Mouse (Mus musculus) left cerebral cortex, postnatal 36 days (tissue): Measurements from ENCODE around the gene Zmat3. TPM values are rescaled to one million over a fixed set of nuclear protein-coding genes. Genes with fewer than 3 reads are reported as not detected.
A peak's percentile ranks its signal among the peaks of the same experiment; 100 is the strongest.

Experiments
- DNase-seq, 2 experiments: peaks; one replicate each; pipeline ENCODE4 v3.0.0; 2021 to 2022; ENCODE audit warnings: low spot score in 2 of 2, mixed read lengths in 1 of 2
- intact Hi-C: fragments of 180-260 bp; cut with DNase I; formaldehyde crosslinking; loops from one replicate; pipeline ENCODE4 v1.15.1; 2025
- total RNA-seq, 2 experiments: library from RNA; stranded (reverse); gene quantifications; 2 replicates each; pipeline ENCODE4 v1.2.3; 2021

The Zmat3 gene
- total RNA-seq, 2 experiments from 2014 or later = 84.1 to 91.3 TPM

DNA sequence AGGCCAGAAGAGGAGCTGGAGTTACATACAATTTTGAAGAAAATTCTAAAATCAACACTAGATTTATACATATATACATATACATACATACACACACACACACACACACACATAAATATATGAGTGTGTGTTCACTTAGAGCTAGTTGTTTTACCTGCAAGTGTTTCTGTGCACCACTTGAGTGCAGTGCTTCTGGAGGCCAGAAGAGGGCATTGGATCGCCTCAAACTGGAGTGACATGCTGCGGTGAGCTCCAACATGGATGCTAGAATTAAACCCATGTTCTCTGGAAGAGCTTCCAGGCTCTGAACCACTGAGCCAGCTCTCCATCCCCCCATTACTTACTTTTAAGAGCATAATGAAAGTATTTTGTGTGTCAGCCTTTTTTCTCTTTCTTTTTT lies 14.1 kb upstream of the Zmat3 start:
- intact Hi-C loops = no loop called here

DNA sequence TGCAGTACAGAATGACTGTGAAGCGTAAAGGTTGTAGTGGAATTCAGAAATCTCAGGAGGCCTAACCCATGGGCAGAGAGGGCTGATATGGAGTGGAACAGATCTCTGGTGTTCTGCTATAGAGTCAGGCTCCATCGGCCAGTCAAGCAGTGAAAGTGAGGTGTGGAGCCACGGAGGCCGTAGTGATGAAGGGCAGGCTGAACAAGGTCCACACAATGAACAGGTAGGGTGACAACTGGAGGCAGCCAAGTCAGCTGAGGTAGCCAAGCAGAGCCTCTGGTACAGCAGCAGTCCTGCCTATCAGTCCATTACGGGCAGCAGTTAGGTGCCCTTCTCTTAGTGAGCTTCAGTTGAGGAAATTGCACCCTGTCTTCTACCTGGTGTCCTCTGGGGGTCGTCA lies 7.4 kb upstream of the Zmat3 start:
- intact Hi-C loops = no loop called here

More for the DNA sequence above, 14.1 kb upstream of the Zmat3 start:
- no peak for DNase-seq

DNA sequence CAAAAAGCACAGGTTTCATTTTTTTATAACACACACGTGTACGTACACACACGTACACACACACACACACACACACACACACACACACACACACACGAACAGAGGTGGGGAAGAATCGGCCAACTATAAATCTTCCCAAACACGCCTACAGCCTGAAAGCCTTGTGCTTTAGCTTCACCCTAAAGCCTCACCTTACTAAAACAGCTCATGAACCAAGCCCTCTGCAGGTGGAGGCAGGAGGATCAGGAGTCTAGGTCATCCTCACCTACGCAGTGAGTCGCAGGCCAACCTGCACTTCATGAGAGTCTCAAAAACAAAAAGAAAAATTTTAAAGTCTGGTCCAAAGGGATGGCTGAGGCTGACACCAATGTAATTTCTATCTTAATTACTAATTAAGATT lies 6.7 kb upstream of the Zmat3 start:
- no peak for DNase-seq
- intact Hi-C loops = no loop called here

More for the DNA sequence above, 7.4 kb upstream of the Zmat3 start:
- DNase-seq = no peak

DNA sequence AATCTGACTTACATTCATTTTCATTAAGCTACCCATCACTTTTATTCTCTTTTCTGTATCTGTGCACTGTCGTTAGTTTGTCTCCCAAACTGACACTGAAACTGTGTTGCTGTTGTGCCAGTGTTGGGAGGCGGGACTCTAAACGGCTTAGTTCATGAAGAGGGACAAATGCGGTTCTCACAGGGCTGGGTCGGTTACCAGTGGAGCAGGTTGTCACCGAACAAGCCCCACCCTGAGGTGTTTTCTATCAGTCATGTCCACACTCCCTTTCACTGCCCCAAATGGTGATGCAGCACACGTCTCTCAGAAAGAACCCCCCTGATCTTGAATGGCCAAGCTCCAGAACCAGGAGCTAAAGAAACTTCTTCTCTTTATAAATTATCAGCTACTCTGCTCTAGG lies 6.1 kb upstream of the Zmat3 start:
- intact Hi-C loops = no loop called here

DNA sequence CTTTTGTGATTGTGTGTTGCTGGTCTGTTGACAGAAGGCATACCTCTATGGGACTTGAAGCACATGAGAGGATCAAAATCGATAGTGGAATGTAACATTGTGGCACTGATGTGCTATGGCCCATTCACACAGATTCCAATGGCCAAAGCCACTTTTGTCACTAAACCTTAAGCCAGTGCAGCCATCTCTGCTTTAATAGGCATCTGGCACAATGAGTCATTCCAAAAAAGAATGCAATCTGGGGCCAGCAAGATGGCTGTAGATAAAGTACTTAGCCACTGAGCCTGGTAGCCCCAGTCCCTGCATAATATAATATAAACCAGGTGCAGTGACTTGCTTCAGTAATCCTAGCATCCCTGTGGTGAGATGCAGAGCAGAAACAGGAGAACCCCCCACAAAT lies 1.7 kb upstream of the Zmat3 start:
- DNase-seq = no peak
- intact Hi-C loops = no loop called here

More for the DNA sequence above, 6.1 kb upstream of the Zmat3 start:
- DNase-seq = no peak

DNA sequence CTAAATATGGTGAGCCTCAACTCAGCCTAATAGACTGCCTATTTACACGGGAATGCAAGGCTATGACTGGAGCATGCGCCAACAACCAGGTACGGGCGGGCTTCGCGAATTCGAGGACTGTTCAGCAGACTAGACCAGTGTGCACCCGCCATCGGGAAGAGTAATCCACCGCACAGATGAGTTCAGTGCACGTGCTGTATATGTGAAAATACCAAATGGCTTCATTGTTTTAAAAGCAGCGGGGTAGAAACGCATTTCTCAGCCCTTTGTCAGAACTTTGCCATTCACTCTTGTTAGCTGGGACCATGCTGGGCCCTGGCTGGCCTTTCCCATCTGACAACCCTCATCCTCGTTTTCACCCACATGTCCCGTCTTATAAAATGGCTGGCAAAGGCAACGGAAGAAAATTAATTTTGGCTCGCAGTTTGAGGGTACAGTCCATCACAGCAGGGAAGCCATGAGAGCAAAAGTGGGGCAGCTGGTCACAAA lies 476 bp upstream of the Zmat3 start:
- DNase-seq = no peak
- intact Hi-C loops = no loop called here

DNA sequence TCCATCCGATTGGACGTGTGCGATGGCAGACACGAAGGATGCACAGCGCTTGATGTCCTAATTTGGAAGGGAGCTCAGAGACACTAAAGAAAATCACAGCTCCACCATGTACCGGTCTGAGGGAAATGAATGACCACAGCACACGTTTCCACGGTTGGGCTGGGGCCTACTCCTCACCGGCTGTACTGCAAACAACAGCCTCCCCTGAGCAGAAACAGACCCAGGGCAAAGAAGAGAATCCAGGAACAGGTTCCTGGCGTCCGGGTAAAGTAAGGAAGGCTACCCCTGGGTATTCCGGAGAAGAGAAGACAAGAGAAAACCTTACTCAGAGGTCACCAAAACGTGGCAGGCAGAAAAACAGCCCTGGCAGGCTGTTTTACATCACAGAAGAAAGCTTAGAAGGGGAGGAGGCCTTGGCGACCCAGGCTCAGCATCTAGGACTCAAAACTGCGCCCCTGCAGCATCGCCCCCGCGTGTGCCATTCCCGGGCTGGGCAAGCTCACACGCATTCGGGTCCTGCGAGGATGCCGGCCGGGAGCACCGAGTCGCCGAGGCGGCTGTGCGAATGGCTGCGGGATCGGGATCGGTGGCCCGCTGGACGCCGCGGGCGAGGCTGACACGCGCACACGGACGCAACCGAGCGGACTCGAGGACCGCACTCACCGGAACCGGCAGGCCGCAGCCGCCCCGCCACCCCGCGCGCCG lies 821 bp downstream of the Zmat3 start:
- intact Hi-C loops = loop anchor here (1.0 kb wide), 1 partner anchor 31 kb away; no protein-coding TSS in a partner anchor
- no peak for DNase-seq

DNA sequence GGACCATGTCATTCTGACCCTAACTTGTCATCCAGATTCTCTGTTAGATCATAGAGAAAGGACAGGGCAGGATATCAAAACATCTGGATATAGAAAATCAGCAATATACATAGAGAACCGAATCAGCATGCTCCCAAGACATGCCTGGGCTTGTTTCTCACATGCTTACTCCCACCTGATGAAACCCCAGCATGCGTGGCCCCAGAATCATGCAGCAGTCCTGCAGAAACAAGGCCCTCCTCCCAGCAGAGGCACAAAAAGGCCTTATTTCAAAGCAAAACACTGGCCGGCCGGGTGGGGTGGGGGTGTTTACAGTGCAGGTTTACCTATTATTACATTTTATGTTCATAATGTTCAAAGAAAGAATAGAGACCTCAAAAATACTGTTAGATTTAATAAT lies 1.6 kb downstream of the Zmat3 start:
- no peak for DNase-seq
- intact Hi-C loops = no loop called here

DNA sequence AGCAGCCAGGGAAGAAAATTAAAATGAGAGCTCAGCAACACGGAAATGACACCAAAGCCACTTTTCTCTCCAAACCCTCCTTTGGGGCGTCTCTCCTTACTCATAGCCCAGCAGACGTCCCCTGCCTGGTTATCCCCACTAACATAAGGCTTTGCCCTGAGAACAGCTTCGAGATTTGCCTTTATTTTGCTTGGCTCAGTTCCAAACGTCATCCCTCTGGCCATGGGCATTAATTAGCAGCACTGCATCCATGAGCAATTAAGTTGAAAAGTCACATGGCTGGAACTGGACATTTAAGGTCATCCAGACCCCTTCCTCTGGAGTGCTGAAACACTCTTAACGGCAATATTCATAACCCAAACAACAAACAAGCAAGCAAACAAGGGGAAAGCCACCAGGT lies 4.6 kb downstream of the Zmat3 start:
- no peak for DNase-seq
- intact Hi-C loops = no loop called here

DNA sequence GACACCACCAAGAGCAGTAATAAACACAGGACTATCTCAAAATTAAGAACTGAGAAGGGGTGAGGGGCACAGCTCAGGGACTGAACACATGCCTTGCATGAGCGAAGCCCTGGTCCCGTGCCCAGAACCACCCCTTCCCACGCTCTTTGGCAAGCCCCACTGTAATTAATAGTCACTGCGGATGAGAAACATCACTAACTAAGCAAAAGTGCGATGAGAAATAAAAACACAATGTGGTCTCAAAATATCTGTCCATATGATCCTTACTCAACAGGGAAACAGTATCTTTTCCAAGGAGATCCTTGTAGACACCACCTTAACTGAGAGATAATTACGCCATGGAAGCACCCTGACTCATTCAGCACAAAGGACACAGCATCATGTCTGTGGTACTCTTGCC lies 17.9 kb downstream of the Zmat3 start:
- DNase-seq = peak; percentile 40 to 49
- intact Hi-C loops = no loop called here

DNA sequence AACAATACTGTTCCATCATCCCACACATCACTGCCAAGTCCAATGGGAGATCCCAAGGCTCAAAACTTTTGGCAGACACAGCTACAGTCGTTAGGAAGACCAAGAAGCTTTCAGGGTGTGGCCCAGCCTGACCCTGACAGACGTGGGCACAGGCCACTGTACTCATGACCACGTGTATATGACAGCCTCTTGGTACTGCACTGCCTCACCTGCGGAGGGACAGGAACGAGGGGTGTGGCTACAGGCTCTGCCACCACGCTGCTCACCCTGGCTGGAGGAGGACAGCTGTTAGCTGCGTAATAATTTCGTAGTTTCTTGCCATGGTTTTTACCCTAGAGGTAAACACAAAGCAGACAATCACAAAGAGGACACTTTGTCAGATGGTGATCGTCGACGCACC lies 20.6 kb downstream of the Zmat3 start:
- DNase-seq = no peak
- intact Hi-C loops = no loop called here

DNA sequence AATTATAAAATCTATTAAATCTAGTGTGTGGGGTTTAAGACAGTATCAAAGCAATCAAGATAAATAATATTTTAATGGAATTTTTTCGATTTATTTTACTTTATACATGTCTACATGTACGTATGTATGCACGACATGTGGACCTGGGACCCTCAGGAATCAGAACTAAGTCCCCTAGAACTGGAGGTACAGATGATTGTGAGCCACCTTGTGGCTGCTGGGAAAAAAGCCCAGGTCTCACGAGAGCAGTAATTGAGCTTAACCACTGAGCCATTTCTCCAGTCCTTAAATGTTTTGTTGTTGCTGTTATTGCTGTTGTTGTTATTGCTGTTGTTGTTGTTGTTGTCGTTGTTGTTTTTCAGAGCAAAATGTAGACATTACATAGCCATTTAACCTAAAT lies 21.0 kb downstream of the Zmat3 start:
- intact Hi-C loops = no loop called here
- no peak for DNase-seq

DNA sequence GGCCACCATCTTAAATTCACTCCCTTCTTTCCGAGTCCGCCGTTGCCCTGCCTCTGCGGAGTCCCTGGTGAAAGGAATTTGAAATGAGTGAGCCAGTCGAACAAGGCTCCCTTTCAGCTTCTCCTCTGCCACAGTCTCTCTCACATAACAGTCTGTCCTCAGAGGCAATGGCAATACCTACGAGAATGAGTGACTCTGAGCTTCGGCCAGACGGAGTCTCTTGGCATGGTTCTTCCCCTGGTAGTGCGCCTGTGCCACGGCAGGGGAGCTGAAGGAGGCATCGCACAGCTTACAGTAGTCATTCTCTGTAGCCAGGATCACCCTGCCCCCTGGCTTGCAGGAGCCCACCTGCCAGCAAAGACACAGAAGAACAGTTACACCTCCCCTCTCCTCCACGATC lies 22.4 kb downstream of the Zmat3 start:
- intact Hi-C loops = no loop called here
- no peak for DNase-seq

DNA sequence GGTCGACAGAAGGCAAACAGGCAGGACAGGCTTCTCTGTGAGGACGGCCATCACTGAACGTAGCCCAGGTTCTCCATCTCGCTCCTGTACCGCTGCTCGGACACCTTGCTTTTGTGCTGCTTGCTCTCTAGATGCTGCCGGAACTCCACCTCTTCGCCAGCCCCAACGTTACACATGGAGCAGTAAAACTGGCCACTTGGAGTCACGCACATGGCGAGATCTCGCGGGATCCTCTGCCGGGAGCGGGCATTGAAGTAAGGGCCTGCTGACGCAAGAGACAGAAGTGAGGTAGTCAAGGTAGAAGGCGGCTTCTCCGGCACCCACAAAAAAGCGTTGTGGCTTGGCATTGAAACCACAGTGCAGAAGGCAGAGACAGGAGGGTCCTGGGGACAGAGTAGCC lies 24.4 kb downstream of the Zmat3 start:
- intact Hi-C loops = no loop called here
- DNase-seq = no peak

DNA sequence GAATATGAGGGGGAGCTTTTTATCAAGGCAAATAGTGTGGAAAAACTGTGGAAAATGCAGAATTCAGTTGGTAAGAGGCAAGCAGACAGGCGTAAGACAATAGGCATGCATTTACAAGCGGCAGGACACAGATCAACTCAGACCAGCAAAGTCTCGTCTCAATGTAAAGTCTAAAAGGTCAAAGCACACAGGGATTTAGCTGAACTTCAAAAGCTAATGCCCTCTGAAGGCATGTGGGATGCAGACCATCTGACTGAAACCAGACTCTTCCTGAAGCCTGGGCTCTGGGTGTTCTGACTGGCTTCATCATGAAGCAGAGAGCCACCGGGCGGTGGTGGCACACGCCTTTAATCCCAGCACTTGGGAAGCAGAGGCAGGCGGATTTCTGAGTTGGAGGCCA lies 27.6 kb downstream of the Zmat3 start:
- DNase-seq = no peak
- intact Hi-C loops = loop anchor here (10.0 kb wide), 1 partner anchor 107 kb away; no protein-coding TSS in a partner anchor

DNA sequence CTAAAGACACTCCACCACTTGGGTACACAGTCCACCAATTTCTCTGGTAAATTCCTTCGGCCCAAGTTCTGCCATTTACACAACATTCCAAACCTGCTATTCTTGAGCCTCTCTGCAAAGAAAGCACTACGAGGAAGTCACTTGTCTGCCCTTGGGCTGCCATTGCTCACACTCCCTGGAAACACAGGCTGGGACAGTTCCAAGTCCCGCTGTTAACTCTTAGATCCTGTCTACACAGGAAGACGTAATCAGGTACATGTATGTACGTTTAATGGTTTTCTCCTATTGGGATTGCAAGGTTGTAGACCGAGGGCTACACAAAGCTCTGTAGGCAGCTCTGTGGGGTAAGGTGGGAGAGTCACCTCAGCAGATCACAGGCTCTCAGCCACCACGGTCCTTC lies 28.0 kb downstream of the Zmat3 start:
- intact Hi-C loops = loop anchor here (10.0 kb wide), 1 partner anchor 107 kb away; no protein-coding TSS in a partner anchor

DNA sequence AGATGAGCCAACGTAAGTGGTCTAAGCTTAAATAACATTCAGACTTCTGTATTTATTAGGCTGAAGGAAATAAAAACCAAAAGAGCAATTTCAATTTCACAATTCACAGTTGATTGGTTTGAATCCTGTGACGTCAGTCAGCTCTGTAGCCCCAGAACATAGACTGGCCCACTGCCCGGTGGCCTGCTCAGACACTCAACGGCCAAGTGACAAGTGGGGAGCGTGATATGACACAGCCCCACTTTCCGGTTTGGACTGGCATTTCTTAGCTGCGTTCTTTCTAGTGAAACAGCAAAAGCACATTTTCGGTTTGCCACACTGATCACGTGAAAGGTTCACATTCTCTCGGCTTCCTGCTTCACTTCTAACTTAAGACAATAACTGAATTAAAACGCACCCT lies 30.9 kb downstream of the Zmat3 start:
- intact Hi-C loops = loop anchor here (10.0 kb wide), 1 partner anchor 110 kb away; no protein-coding TSS in a partner anchor
- no peak for DNase-seq

More for the DNA sequence above, 28.0 kb downstream of the Zmat3 start:
- no peak for DNase-seq

DNA sequence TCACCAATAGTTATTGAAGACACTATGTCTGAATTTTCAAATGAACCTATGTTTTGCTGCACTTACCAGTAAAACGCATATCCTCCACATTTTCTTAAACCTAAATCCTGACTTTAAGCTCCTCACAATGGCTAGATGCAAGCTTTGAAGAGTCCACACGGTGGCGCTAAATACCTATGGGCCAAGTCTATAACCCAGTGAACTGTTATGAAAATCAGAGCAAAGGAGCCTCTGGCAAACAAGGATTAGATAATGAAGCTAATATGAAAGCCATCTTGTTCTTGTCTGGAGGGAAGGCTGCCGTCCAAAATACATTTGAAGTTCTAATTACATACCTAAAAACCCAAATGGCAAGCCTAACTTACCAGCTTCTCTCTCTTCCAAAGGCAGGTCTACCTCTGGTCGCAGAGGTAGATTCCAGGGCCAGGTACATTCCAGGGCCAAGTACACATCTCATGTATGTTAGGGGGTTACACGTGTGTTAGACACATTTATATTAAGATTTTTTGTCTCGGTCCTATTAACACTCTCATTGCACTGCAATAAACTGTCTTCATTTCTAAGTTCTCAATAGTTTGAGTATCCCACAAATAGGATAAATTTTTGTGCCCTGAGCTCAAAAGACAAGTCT lies 32.2 kb downstream of the Zmat3 start:
- intact Hi-C loops = loop anchor here (1.0 to 10.0 kb wide), 2 partner anchors 111 to 175 kb away; no protein-coding TSS in a partner anchor
- DNase-seq = peak; percentile 61 to 68

DNA sequence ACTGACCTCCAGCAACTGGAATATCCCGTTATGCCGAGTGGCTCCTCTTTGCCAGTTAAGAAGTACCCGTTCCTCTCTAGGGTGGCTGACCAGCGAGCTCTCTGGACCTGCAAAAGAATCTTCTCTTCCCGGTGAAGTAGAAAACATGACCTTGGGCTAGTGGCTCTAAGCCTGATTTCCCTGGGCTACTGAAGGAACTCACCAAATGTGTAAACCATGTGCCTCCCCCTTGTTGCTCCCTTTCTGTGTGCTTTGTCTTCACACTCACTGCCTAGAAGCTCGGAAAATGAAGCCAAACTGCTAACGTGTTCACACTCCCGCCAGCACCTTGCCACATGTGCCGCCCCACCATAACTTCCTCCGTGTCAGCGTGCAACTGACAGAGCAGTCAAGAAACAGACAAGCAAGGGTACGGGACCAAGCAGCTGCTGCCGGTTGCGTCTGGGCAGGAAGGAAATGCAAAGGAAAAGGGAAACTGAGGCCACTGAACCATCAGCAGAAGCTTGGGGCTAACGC lies 47.9 kb downstream of the Zmat3 start:
- intact Hi-C loops = loop anchor here (2.0 kb wide), 1 partner anchor 527 kb away; no protein-coding TSS in a partner anchor
- no peak for DNase-seq

DNA sequence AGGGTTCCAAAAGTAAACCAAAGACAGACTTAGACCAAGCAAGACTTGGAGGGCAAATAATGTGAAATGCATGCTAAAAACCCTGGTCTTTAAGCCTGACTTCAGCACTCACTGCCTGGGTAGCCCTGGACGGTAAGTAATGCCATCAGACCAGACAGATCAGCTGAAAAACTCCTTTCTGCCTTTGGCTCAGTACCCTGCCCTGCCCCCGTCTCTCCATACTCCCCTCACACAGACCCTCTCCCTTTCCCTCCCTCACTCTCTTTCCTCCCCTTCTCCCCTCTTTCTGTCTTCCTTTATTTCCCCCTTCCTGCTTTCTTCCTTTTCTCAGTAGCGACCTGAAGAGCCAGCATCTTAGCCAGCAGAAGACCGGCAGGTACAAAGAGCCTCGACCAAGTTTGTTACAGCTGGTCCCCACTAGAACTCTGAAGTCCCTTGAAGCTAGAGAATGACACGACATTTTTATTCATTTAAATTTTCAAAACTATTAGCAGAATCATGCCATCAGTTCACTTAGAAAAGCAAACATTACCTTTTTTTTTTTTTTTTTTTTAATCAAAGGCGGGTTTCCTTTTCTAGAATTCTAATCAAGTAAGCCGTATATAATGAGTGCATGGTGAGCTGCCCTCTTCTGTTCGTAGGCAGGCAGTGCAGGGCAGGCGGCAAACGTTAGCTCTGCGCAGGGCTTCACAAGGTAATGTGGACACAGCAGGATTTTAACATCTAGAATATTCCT lies 48.5 kb downstream of the Zmat3 start:
- intact Hi-C loops = loop anchor here (2.0 kb wide), 1 partner anchor 527 kb away; no protein-coding TSS in a partner anchor
- DNase-seq = peak in 1 of 2 experiments; percentile 50
